Mouse (Mus musculus) gastrocnemius, postnatal 10 days (tissue): ENCODE measurements at regions not wholly inside any gene's neighbourhood (a gene's known extent, or its start where the extent isn't known, plus 50 kb on each side); places are given as distances from the start of the nearest gene placed in this dataset.
"Not testable (repeated sequence)": the region's sequence is repeated elsewhere in the genome, so short reads cannot be mapped to it uniquely, and the experiment has no call there.

Experiments
- DNase-seq: peaks from one replicate; pipeline ENCODE4 v3.0.0; 2021; ENCODE audit warnings: mixed read lengths

DNA sequence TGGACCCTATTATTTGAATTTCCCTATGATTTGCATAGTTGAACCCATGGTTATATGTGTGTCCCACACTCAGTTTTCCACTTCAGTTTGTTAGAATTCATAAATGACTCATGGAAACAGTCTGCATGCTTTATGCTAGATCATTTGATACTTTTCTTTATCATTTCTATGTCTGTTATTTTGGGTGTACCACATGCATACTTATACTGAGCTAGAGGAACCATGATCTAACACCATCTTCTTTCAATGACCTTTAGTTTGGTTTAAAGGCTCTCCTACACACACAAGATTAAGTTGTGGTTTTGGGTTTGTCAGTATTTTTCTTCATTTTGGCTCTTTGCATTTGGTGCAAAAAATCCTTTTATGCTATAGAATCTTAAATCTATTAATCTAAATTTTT, 375.2 kb downstream of the Ets1 start:
- DNase-seq, result no peak

DNA sequence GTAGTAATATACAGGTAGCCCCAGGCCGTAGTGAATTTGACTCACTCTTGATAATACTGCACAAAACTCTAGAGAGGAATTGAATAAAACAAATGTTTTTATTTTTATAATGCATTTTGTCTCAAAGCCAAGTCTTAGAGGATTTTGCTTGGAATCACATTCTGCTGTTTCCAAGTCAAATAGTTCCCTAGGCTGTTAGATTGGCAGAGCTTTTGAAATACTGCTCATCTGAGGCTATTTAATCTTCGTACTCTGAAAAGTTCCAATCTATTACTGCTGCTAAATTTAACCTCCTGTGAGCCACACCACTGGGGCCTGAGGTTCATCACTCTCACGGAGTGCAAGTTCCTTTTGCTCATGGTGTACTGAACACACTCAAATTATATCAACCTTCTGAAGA, 399.4 kb downstream of the Ets1 start:
- DNase-seq, result no peak

DNA sequence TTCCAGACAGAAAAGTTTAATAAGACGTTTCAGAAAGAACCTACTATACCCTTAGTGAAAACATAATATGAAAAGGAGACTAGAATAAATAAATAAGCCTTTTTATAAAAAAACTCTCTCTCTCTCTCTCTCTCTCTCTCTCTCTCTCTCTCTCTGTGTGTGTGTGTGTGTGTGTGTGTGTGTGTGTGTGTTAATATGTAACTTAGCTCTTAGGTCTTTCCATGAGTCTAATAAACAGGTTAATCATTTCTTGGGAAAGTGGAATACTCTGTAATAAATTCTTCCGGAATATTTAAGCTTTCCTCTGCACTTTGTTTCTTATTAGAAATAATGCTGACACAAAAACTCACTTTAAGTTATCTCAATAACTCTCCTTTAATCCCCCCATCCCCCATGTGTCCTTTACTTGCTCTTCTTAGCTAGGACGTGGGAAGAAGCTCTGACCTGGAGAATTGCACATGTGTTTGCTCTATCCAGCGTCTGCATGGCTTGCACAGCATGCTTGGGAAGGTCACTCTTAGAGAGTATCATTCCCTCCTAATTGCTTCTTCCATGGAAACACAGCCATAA, 403.3 kb downstream of the Ets1 start:
- DNase-seq, result no peak

DNA sequence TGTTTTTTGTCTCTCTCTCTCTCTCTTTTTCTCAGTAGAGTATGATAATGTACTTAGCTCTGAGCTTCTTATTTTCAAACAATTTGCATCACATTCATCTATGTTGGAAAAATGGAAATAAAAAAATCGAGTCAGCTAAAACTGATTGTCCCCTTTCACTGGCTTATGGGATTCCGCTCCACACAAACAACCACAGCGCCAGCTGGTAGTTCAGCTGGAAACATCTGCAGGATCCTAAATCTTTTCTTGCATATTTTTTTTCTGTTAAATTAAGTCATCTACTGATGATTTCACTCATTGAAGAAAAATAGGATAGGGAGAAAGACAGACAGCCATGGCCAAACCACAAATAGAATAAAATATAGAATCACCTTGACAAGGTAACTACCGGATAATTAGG, 414.8 kb downstream of the Ets1 start:
- DNase-seq, result no peak

DNA sequence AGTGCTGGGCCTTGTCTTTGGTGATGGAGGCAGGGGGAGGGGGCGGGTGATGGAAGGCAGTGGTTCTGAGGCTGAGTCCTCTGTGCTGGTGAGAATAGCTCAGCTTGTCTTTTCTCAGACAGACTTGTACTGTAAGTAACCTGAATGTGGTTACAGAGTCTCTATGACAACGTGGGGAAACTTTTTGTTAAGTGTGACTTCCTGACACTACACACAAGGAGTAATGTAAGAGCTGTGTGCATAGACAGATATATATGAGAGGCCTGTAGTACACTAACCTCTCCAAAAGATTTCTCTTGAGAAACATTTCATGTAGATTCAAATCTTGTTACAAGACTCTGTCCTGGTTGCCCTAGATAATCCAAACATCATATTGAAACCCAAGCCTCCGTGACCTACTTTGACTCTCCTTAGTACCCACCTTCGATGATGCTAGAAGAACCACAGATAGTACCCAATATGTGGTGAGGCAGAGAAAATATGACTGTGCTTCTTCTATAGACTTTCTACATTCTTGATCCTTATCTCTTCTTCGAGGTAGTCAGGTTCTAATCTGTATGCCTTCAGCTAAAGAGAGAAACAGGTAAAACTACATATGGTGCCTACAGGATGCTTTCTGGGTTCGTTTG, 424.7 kb downstream of the Ets1 start:
- DNase-seq, result no peak

DNA sequence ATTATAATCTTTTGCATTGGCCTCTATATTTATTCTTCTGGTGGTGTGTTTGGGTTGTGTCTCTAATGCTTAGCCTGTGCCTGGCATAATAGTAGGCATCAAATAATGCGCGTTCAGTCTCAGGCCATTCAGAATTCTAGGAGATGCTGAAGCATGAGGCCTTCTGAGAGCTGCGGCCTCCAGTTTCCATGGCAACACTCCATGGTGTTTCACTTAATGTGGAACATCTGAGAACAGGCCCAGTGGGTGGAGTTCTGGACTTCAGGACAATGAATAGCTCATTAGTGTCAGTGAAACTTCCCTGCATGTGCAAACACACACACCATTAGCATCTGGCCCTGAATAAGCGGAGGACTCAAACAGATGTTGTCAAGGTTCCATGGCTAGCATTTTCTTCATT, 426.5 kb downstream of the Ets1 start:
- DNase-seq, result peak; percentile 9

DNA sequence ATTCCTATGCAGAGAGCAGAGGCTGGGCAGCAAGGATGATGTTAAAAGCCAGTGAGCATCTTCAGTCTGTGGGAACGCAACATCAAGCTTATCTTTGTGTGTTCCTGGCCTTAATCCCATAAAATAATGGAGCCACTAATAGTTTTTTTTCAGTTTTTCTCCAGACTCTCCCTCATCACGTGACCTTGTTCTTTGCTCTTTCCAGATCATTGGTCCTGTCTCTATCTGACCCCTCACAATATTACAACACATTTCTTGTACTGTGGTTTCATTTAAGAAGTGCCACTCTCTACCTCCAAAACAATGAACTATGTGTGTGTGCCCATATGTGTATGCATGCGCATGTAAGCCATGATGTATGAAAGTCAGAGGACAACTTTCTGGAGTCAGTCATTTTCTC, 429.3 kb downstream of the Ets1 start:
- DNase-seq, result no peak

DNA sequence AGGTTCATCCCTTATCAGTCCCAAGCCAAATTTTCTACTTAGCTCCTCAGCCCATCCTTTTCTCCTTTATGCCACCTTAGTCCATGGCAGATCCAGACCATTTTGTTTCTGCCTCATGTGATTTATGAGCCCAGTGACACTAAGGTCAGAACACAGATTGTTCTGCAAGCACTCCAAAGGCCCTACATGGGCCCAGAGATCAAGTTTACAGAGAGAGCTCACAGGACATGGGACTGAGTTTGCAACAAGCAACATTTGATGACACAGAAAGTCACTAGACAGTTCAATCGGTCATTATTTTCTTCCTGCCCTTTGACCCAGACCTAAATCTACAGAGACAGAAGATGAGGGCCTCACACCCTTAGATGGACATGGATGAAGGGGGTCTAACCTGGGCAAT, 431.5 kb downstream of the Ets1 start:
- no peak for DNase-seq

DNA sequence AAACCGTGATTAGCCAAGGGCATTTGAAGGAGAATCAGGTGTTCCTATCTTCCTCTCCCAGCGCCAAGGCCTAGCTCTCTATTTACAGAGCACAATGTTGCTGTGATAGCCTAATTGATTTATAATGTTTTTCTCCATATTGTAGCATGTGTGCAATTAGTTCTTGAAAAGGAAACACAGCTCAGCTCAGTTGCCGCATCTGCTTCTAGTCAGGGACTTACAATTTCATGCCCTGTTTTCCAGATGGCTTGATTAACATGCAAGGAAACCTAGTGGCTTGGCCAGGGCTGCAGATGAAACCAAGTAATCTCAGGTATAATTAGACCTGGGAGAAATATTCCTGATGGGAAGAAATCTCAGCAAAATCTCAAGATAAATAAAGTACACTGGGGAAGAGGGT, 434.1 kb downstream of the Ets1 start:
- no peak for DNase-seq

DNA sequence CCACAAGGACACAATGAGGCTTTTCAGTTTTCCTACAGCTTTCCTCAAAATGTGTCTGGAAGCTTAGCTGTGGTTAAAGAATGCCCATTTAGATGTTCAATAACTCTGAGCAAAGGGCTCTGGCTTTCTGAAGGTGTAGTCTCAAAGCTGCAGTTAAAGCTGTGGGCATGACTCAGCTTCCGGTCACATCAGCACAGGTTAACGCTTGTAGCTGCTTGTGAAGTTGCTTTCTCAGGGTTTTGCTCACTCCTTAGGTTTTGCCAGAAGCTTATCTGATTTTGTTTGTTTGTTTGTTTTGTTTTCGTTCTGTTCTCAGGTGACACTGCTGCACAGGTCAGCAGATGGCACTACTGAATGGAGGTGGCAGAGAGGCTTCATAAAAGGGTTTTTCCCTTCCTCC, 444.2 kb downstream of the Ets1 start:
- no peak for DNase-seq

DNA sequence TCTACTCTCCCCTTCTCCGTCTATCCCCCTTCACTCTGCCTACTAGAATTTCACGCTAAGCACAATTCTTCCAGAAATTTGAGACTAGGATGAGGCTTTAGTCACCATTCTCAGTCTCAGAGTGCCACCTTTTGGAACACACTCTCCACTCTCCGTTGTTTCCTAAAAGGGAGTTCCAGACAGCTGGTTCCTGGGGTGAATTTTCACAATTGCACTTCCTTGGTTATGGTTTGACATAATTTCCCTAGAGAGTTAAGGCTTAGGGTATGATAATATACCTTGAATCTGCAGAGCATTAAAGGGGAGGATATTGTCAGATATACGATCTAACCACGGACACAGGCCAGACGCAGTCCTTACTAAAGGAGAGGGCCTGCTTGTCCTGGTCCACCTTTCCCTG, 444.8 kb downstream of the Ets1 start:
- DNase-seq, result no peak

DNA sequence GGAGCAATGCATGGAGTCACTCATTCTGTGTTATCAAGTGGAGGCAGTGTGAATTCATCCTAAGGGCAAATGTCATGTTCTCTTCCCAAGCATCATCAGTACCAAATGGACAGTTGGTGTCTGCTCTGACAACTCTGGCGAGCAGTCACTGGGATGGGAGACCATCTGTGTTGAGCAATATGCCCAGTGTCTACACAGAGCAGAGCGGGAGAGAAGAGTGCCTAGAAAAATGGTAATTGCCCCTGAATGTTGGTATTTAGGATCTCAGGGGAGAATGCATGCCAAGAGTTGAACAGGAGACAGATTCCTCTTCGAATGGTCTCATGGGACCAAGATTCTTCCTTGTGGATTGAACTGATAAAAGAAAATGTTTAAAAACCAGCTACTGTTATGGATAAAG, 454.0 kb downstream of the Ets1 start:
- no peak for DNase-seq

DNA sequence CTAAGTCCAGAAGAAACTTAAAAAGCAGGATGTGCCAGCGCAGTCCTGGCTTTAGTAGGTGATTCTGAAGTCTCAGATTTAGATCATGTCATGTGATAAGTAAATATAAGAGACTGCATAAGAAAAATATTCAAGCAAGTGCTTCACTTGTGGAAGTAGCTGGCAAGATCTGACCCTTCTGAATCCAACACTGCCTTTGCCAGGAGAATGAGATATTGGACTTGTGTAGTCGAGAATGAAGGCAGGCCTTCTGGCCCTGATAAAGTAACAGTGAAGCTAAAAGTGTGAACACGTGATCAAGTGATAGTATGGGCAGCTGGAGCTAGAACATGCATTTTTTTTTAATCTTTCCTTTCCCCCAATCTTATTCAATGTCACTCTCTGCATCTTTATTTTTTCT, 455.6 kb downstream of the Ets1 start:
- no peak for DNase-seq

DNA sequence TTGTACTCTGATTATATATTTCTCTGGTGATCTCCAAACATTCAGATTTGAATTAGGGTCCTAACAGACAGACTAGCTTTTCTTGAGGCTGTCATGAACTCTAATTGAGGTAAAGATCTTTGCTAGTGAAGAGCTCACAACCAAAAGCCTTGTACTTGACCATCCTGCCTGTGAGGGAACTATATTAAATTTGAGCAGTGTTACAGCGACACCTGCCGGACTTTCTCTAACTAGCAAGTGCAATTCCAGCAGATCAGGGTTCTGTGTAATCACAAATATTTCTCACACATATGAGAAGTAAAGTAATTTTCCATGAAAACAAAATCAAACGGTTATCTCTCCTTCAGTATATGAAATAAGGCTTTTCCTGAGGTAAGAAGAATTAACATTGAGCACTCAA, 459.6 kb downstream of the Ets1 start:
- peak; percentile 65 for DNase-seq

DNA sequence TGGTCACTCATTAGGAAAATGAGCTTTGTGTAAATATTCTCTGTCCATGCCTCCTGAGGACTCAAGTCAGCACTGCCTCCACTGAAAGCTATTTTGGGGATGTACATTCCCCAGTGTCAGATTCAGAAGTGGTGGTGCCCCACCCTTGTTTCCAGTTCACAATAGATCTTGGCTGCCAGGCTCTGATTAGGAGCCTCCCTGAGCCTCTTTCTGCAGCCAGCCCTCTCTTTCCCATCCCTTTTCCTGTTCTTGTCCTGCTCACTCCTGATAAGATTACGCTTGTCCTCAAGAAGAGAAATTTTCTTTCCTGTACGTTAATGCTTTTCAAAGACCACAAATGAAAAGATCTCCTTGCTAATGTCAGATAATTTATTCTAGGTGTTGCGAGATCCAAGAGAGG, 465.2 kb downstream of the Ets1 start:
- DNase-seq, result no peak

DNA sequence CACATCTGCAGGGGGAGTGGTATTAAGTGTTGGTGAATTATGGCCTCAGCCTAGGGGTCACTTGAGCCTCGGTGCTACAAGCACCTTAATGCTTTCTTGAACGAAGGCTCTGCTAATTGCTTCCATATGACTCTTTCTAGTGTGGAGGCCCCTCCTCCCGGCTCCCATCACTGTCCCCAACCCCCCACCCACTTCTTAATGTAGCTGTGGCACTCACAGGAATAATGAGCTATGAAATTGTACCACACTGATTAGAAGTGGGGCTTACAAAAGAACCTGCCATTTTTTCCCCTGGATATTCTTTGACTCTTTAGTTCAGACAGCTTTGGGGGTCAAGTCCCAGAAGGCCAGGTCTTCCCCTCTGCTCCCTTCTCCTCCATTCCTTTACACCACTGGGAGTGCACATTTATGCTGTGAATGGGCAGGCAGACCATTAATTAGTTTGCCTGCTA, 468.6 kb downstream of the Ets1 start:
- DNase-seq, result no peak

DNA sequence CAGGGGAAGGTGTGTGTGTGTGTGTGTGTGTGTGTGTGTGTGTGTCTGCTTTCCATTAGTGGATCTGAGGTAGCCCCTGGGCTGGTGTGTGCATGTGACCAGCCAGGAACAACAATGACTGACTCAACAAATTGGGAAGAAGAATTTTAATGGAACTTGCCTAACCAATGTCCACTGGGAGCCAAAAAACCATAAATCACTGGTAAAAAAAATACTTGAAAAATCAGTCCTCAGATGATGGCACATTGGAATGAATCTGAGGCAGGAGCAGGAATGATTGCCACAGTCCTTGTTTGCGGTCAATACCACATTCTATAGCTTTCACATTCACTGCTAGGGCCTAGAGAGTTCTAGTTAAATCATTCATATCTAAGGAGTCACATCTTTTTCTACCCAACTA, 487.8 kb downstream of the Ets1 start:
- no peak for DNase-seq

DNA sequence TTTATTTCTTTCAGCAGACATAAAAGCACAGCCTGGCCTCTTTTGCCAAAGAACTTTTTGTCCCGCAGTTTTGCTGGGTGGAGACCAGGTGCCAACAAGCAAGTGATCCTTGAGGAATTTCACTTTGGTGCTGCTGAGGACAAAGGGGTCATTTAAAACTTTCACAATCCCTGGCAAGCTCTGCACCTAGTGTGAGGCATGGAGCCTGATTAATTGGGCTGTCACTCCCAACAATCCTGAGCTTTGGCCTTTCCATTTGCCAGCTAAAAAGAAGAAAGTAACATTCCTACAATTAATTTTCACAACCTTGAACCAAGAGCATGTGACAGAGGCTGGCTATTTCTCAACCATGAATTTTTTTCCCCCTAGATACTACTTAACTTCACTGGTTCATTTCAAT, 516.2 kb downstream of the Ets1 start:
- no peak for DNase-seq

DNA sequence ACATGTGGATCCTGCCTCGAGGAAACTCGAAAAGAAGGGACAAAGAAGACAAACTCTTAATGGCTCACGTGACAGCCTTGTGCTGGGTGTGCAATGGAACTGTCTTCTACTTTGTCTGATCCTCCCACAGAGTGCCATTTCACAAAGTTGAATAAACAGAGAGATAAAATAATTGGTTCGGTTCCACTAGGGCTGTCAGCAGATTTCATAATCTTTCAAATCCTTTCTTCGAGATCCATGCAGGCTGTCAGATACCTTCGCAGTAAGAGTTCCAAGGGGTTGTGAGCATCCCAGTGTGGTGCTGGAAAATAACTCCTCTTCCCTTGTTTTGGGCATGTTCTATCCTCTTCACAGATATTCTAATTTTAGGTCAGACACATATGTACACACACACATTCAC, 532.1 kb downstream of the Ets1 start:
- no peak for DNase-seq

DNA sequence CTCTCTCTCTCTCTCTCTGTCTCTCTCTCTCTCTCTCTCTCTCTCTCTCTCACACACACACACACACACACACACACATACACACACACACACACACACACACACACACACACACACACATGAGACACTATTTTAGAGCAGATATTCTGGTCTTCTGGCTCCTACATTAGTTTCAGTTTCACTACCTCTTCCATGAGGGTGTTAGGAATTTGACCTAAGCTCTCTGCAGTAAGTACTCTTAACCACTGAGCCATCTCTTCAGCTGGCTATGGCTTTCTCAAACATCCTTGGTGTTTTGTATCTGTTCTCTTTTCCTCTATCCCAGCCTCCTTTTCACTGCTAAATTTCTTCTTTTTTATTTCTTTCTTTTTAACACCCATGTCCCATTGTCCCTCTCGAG, 533.1 kb downstream of the Ets1 start:
- not testable (repeated sequence) for DNase-seq

DNA sequence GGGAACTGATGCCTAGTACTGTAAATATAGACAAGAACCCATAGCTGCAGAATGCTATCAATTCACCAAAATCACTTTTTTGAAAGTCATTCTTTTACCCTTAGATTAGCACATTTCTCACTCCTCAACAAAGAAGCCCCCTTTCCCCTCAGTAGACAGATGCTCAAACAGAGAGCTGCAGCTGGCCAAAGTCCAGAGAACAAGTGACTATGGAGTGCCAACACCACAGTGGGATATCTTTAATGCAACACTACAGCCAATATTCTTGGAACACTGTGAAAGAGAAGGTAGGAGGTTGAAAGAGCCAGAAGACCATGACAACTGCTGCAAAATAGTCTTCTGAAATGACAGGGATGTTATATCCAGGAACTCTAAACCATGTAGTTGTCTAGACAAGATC, 544.0 kb downstream of the Ets1 start:
- no peak for DNase-seq

DNA sequence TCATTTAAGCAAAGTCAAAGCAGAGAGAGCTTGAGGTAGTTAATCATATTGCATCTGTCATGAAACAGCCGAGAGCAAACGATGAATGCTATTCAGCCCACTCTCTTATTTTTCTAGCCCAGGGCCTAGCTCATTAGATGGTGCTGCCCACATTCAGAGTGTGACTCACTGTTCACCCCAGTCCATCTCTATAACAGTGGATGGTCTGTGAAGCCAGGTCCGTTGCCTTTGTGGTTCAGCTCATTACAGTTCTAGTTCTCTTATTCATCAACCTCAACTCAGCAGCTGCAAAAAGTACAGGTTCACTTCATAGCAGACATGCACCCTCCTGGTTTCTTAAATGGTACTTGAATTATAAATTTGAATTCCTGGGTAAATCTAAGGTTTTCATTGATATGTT, 551.2 kb downstream of the Ets1 start:
- no peak for DNase-seq

DNA sequence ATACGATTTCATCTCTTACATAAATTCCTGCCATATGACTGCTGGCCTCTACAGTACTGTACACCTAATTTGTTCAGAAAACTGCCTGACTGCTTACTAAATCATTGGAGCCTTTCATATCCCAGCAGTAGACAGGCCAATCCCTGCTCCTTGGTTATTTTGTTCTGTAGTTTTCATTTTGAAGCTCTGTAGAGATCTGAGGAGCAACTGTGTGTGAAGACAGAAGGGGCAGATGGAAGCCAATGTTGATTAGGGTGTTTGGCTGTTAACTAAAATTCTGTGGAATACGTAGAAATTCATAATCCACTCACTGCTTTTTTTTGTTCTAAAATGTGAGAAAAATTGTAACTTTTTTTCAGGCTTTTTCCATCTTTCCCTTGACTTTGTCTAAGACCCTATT, 573.1 kb downstream of the Ets1 start:
- no peak for DNase-seq

DNA sequence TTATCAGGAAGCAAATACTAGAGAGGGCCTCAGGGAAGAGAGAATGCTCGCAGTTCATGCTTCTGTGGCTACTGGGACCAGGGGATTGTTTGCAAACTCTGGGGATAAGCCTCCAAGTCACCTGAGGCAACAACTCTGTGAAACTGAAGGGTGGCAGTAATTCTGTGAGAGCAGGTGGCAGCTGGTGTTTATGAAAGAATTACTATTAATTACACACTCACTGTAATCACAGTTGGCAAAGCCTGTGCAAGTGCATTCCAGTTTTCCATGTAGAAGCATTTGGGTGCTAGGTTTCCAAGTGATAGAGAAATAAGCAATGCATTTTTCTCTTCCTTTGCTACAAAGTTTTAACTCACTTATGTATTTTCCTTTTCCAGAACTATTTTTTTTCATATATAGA, 578.5 kb downstream of the Ets1 start:
- DNase-seq, result no peak

DNA sequence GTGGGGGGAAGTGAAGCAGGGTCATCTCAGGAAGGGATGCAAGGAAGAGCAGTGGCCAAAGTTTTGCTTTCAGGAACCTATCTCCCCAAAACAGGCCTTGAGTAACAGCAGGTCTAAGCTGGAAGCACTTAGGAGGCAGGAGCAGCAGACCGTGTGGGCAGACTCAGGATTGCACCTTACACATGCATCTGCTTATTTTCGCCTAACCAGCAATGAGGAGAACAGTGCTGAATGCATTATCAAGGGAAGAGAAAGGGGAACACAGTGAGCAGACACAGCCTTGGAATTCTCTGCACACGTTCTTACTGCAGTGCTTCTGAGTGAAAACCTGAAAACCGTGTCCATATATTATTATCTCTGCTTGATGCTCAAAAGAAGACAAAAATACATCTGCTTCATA, 585.0 kb downstream of the Ets1 start:
- DNase-seq, result no peak
